Mouse (Mus musculus) T-helper 2 cell (primary cell): Measurements from ENCODE around the gene Adarb2.

ENCODE experiments used
- in situ Hi-C: fragments of 300-600 bp; cut with MboI, MseI; formaldehyde crosslinking; loops from one replicate; pipeline ENCODE4 v1.15.1; 2025; ENCODE audit warnings: high pct_unique_total_duplicates

The Adarb2 gene

DNA sequence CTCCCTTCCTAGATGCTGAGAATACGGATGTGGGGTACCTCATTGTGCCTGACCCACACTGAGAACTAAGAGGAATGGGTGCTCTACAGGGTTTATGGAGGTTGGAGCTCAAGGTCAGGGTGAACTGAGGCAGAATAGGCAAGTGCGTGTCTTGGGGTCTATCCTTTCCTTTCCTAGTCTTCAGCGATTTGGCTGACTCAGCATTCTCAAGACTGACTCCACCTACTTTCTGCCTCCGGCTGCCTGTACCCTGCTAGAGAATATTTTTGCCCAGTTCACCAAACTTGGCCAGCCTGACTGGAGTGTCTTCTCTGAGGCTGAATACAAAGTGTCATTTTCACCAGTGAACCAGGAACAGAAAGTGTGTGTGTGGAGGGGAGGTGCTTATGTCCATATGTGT, 163.4 kb downstream of the Adarb2 start:
- in situ Hi-C loops = no loop called here

- in situ Hi-C loops = no loop called here
These were observed 167.3 kb downstream of the Adarb2 start for GRCm38 (mm10) chr13:8369868-8370387.

DNA sequence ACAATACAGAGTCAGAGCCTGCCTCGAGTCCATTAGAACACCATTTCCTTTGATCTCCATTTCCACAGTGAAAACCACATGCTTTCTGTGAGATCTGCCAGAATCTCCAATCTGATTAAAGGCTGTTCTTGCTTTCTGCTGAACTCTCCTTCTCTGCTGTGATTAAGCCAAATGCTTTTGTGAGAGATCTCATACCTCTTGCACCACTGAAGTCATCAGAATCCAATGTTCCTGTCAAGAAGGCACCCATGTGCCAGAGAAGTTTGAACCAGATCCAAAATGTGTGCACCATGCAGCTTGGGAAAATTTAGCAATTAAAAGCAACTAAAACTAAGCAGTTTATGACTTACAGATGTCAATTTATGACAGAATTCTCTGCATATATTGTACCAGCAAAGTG, 185.9 kb downstream of the Adarb2 start:
- in situ Hi-C loops = no loop called here

DNA sequence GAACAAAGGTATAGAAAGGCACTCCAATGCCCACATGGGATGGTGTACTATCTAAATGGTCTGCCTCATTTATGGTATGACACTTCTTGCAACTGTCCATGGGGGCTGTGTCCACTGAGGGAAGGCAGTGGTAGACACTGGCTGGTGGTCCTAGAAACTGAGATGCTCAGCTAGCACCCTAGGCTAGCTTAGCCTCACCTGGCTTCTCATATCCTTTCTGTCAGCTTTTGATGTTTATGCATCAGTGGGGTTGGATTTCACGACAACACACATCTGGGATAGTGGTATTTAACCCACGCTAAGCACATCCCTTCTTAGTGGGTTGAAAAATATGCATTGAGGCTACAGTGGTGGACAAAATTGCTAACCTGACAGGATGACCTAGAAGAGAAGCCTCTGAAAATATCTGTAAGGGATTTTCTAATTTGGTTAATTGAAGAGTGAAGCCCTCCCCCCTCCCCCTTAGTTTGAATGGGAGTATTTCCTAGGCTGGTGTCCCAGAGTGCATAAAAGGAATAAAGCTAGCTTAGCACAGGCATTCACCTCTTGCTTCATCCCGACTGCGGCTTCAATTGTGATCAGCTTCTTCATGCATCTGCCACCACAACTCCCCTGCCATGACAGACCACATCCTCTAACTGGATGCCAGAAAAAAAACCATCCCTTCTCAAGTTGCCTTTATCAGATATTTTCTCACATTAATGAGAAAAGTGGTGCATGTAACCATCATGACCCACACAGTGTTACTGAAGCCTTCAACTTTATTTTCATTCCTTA, 197.8 kb downstream of the Adarb2 start:
- in situ Hi-C loops = no loop called here

DNA sequence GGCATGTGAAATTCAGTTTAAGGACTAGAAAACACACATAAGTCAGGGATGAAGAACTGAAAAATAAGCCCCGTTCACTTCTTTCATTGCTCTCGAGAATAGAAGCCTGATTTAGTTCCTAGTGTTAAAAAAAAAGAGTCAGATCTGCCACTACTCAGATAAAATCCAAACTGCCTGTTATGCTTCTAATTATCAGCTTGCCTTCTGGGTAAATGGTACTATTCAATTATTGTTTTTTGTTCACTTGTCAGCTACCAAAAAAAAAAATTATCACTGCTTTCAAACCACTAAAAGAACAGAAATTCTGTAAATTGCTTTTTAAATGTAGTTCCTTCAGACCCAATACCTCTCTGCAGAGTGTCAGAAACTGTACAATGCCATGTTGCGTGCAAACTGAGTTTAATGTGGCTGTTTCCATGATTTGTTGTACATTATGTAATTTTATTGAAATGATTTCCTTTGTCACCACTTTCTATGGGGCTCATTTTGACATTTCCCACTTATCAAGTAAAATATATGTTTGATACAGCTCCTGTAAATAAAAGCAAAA, 199.7 kb downstream of the Adarb2 start:
- in situ Hi-C loops = no loop called here

- in situ Hi-C loops = no loop called here
These were observed 203.4 kb downstream of the Adarb2 start for GRCm38 (mm10) chr13:8406020-8406419.

DNA sequence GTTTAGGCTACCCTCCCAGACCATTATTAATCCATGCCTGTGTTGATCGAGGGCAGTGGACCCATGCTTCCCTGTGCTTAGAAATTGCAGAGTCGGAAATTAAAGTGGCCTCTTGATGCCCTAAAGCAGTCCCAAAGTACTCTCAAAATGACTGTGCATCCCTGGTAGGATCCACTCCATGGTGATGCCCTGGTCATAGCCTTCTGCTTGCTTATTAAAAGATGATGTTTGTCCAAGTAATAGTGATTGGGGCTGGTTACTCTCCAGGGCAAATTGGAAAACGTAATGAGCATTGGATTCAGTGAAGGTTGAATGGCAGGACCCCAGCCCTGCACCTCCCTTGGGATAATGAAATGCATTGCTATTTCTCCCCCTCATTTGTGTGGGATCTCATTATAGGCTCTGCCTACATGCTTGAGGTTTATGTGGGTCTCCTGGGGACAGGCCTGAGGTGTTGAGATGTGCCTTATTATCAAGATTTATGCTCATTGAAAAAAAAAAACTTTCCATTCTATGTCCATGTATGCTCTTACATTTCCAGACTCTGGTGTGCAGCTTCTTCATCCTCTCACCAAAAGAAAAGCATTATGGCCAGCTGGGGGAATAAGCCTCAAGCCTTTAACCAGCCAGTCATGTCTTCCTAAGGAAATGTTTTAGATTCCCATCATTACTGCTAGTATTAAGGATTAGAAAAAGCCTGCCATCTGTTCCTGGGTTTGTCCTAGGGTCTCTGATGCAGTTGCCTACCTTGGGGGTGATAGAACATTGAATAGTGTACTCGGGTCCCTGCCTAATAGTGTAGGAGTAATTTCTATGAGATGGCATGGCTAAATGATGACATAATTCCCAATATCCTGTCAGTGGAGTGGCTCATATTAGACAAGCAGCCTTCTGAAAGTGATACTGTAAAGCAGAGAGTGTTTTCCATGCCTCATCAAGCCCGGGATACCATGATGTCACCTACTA, 208.0 kb downstream of the Adarb2 start:
- in situ Hi-C loops = no loop called here

GRCm38 (mm10) chr13:8424019-8424719, 221.5 kb downstream of the Adarb2 start:
- in situ Hi-C loops = no loop called here

- in situ Hi-C loops = no loop called here
These were observed 236.6 kb downstream of the Adarb2 start for GRCm38 (mm10) chr13:8439188-8439835.

DNA sequence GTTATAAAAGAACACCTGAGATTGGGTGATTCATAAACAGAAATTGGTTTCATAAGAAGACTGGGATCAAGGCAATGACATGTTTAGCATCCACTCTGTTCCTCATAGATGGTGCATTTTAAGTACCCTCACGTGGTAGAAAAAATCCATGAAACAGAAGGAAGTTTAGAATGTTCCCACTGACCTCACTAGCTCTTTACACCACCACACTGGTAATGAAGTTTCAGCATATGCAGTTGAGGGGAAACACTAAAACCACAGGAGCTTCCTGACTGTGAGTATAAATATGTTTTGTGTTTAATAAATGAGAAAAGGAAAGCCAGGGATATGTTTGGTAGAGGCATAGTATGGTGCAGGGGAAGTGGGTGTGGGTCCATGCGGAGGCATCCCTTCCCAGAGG, 242.7 kb downstream of the Adarb2 start:
- in situ Hi-C loops = no loop called here

DNA sequence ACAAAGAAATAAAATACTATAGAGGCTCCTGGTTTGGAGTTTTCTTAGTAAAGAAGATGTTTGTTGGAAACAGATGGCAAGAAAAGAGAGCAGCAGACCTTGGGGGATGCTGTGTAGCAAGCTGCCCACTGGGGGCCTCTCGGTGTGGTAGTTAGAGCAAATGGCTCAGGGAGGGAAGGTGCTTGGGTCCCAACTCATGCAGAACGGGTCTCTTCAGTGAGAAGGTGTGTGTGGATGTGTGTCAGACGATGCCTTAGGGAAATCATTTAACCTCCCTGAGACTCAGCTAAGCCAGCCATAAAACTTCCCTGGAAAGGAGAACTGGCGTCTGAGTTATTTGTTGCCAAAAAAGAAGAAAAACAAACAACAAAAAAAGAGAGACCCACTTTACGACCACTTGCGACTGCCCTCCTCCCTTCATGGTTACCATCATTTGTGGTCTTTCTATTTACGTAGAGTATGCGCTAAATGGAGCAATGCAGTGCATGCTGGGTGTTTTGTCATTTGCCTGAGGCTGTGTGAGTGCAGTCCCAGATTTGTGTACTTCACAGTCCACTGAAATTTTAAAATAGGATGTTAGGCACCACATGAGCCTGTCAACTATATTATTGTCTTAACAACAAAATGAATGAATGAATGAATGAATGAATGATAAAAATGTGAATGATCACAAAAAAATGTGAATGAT, 245.7 kb downstream of the Adarb2 start:
- in situ Hi-C loops = no loop called here

GRCm38 (mm10) chr13:8451581-8451980, 248.9 kb downstream of the Adarb2 start:
- in situ Hi-C loops = loop anchor here (5.0 kb wide), 1 partner anchor 86 kb away; no protein-coding TSS in a partner anchor

GRCm38 (mm10) chr13:8456886-8457285, 254.2 kb downstream of the Adarb2 start:
- in situ Hi-C loops = no loop called here

GRCm38 (mm10) chr13:8457831-8458230, 255.2 kb downstream of the Adarb2 start:
- in situ Hi-C loops = no loop called here

- in situ Hi-C loops = no loop called here
These were observed 265.1 kb downstream of the Adarb2 start for GRCm38 (mm10) chr13:8467591-8468366.

DNA sequence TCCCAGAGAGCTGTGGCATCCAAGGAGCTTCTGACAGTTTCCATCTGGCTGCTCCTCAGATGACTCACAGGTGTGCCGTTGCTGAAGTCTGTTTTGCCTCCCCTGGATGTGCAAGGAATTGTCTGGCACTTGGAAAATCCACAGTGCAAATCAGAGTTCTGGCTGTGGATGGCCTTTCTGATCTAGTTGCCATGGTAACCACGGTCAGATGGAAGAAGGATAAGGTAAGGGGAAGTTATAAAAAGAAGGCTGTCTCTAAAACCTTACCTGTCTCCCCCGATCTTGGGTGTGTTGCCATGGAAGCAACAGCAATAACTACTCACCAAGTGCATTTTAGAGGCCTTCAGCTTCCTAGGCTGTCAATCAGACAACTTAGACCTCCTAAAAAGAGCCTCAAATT, 273.6 kb downstream of the Adarb2 start:
- in situ Hi-C loops = no loop called here

DNA sequence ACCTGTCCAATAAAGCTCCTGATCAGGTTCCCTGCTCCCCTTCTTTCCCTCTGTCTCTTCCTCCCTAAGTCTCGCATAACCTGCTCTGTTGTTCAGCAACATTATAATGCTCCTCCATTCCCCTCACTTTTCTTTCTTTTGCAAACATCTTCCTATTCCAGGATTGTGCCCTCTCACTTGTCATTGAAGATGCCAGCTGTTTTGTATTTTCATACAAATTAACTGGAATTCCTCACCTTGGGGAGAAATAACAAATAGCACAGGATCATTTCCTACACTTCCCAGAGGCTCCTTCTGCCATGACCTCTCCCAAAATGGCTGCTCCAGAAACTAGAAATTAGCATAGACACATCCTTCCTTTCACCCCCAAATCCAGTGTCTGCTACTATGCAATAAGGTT, 276.1 kb downstream of the Adarb2 start:
- in situ Hi-C loops = no loop called here

- in situ Hi-C loops = no loop called here
These were observed 277.3 kb downstream of the Adarb2 start for GRCm38 (mm10) chr13:8479970-8480369.

DNA sequence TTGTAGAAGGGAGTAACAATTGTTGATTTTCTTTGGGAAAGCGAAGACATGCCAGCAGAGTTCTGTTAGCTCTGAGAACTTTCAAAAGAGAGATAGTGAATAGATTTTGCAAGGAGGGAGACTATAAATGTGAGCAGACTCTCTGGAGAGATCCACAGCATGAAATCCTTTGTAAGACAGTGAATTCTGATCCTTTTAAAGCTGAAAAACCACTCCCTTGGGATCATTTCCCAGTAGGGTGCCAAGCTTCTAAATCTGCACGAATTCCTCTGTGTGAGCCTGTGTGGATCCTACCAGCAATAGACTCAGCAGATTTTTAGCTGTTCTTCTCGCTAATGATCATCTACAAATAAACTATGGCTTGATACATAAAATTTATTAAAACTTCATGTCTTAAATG, 278.7 kb downstream of the Adarb2 start:
- in situ Hi-C loops = no loop called here
